Mouse (Mus musculus): ENCODE measurements around the gene Map2k6. TPM values are rescaled to one million over a fixed set of nuclear protein-coding genes. Genes with fewer than 3 reads are reported as not detected.

Gene Map2k6
- polyA plus RNA-seq, 1 experiment from 2014 or later = 37.6 TPM

DNA sequence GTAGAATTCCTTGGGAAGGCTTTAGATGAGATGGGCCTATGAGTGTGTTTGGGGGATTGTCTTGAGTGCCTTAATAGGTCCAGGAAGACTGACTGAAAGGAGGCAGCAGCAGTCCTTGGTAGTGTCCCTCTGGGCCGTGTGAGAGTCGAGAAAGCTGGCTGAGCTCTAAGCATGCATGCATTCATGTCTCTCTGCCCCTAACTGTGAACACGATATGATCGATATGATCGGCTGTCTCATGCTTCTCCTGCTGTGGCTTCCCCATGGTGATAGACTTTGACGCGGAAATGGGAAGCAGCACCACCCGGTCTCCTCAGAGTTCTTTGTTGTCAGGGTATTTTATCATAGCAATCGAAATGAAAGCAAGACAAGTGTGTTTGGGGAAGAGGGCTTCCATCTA is 64.9 kb downstream of the Map2k6 start:
- no peak overlapping the region for H3K9ac ChIP-seq (ENCODE audit: low read depth, low read length)
- WGBS = 59% methylated on average over 9 of the region's 9 CpGs
- H3K4me2 ChIP-seq (replicated peaks; ENCODE audit: low read depth, low read length) = no peak overlapping the region
- no peaks in the 10 kb centered on the region for H3K36me3 ChIP-seq (ENCODE audit: control insufficient read depth, insufficient read depth, low read length)
- no peaks in the 10 kb centered on the region for H3K27me3 ChIP-seq (ENCODE audit: control insufficient read depth, insufficient read depth, low read length)
- H3K27ac ChIP-seq (ENCODE audit: low read depth, low read length) = no peak overlapping the region
- DNase-seq (ENCODE audit: low spot score) = no peak
- ATAC-seq (ENCODE audit: low FRiP score) = no peak
- H3K4me3 ChIP-seq (ENCODE audit: low read depth, low read length) = no peak overlapping the region
- H3K9me3 ChIP-seq (ENCODE audit: control insufficient read depth, low read length) = no peaks in the 10 kb centered on the region
- no peaks in the 10 kb centered on the region for H3K4me1 ChIP-seq (replicated peaks; ENCODE audit: control insufficient read depth, insufficient read depth, low read length)

DNA sequence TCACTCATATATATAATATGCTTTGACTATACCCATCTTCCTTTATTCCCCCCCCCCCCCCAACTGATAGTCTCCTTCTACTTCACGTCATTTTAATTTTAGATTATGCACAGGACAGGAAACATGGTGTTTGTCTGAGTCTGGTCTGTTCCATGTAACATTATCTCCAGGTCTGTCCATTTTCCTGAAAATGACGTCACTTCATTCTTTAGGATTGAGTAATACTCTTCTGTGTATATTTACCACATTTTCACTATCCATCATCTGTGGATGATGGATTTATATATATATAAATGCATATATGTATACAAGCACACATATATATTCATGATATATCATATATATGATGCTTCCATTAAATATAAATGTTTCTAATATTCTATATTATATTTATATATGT is 70.1 kb downstream of the Map2k6 start:
- no peak overlapping the region for H3K4me2 ChIP-seq (replicated peaks; ENCODE audit: low read depth, low read length)

DNA sequence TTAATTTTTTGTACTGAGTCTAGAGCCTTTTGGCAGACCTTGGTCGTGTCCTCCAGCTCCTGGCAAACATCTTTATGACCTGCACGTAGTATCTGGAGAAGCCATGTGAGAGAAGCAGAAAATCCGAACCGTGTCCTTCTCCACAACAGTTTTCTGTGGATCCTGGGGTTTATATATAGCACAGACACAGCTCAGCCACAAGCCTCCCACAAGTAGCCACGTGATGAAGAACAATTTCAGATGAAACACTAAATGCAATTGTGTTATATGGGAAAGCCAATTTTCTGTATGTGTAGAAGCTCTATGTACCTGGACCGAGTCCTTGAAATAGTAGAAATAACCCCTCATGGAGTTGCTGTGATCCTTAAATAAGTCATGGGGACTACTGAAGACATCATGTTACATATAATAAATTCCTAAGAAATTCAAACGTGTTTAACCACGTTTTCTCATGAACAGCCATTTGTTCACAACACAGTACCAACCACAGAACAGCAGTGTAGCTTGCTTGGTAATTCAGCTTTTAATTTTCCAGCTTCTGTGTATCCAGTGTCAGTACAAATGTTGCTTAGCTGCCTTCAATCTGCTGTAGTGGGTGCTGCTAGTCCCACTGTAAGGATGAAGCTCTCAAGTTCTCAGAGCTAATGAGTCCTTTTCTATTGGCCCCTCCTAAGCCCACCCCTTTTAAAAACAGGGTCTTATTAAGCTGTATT is 71.8 kb downstream of the Map2k6 start:
- Histone ChIP-seq H3K27ac (ENCODE audit: low read depth, low read length) (no peak overlapping the region), H3K27me3 (ENCODE audit: control insufficient read depth, insufficient read depth, low read length) (no peaks in the 10 kb centered on the region), H3K9me3 (ENCODE audit: control insufficient read depth, low read length) (no peaks in the 10 kb centered on the region), H3K4me2 (replicated peaks; ENCODE audit: low read depth, low read length) (no peak overlapping the region), H3K36me3 (ENCODE audit: control insufficient read depth, insufficient read depth, low read length) (no peaks in the 10 kb centered on the region), H3K4me1 (replicated peaks; ENCODE audit: control insufficient read depth, insufficient read depth, low read length) (no peaks in the 10 kb centered on the region), H3K9ac (ENCODE audit: low read depth, low read length) (no peak overlapping the region), H3K4me3 (ENCODE audit: low read depth, low read length) (no peak overlapping the region)
- ATAC-seq (ENCODE audit: low FRiP score) (no peak), DNase-seq (ENCODE audit: low spot score) (no peak)
- 90% methylated on average over 8 of the region's 8 CpGs for WGBS

More for the DNA sequence above, 70.1 kb downstream of the Map2k6 start:
- ATAC-seq (ENCODE audit: low FRiP score) = no peak
- Histone ChIP-seq H3K4me3 (ENCODE audit: low read depth, low read length) (no peak overlapping the region), H3K27me3 (ENCODE audit: control insufficient read depth, insufficient read depth, low read length) (no peaks in the 10 kb centered on the region), H3K36me3 (ENCODE audit: control insufficient read depth, insufficient read depth, low read length) (no peaks in the 10 kb centered on the region), H3K9me3 (ENCODE audit: control insufficient read depth, low read length) (no peaks in the 10 kb centered on the region), H3K4me1 (replicated peaks; ENCODE audit: control insufficient read depth, insufficient read depth, low read length) (no peaks in the 10 kb centered on the region), H3K9ac (ENCODE audit: low read depth, low read length) (no peak overlapping the region), H3K27ac (ENCODE audit: low read depth, low read length) (no peak overlapping the region)
- 92% methylated on average over 2 of the region's 2 CpGs for WGBS
- no peak for DNase-seq (ENCODE audit: low spot score)

DNA sequence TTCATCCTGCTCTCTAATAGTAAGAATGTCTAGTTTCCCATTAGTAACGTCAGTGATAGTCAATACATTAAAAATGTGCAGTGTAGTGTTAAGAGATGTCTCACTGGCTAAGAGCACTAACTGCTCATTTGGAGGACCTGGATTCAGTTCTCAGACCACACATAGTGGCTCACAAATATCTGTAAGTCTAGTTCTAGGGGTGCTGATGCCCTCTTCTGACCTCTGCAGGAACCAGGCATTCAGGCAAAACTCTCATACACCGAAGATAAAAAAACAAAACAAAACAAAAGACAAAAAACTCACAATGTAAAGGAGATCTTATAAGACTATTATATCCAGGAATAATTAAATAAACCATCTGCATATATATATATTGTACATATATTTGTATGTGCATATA is 72.4 kb downstream of the Map2k6 start:
- no peak for ATAC-seq (ENCODE audit: low FRiP score)

DNA sequence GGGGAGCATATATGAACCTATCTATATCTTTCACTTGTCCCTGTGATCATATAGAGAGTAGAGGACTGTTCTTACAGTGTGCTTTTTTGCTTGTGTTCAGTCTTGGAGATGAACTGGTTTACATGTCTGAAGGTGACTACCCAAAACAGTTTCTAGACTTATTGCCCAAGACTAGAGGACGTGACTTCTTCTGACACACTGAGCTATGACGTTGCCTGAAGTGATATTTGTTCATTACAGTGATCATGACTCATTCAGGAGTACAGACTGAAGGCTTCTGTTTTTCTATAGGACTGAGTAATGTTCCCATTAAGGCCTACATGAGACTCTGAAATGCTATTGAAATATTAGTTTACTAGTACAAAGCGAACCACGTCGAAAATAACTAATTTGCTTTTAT is 73.2 kb downstream of the Map2k6 start:
- no peak overlapping the region for H3K27ac ChIP-seq (ENCODE audit: low read depth, low read length)
- ATAC-seq (ENCODE audit: low FRiP score) (no peak), DNase-seq (ENCODE audit: low spot score) (no peak)
- 90% methylated on average over 5 of the region's 5 CpGs for WGBS
- H3K4me3 ChIP-seq (ENCODE audit: low read depth, low read length) = no peak overlapping the region
- no peak overlapping the region for H3K9ac ChIP-seq (ENCODE audit: low read depth, low read length)
- H3K27me3 ChIP-seq (ENCODE audit: control insufficient read depth, insufficient read depth, low read length) = peaks cover 6% of the 10 kb centered on the region; the same call in 1 of the 2 replicates
- no peaks in the 10 kb centered on the region for H3K36me3 ChIP-seq (ENCODE audit: control insufficient read depth, insufficient read depth, low read length)
- H3K4me1 ChIP-seq (replicated peaks; ENCODE audit: control insufficient read depth, insufficient read depth, low read length) = no peaks in the 10 kb centered on the region; the same call in 1 of the 2 replicates
- no peaks in the 10 kb centered on the region for H3K9me3 ChIP-seq (ENCODE audit: control insufficient read depth, low read length)
- no peak overlapping the region for H3K4me2 ChIP-seq (replicated peaks; ENCODE audit: low read depth, low read length)

More for the DNA sequence above, 72.4 kb downstream of the Map2k6 start:
- H3K36me3 ChIP-seq (ENCODE audit: control insufficient read depth, insufficient read depth, low read length) = no peaks in the 10 kb centered on the region
- no peak overlapping the region for H3K4me3 ChIP-seq (ENCODE audit: low read depth, low read length)
- H3K4me2 ChIP-seq (replicated peaks; ENCODE audit: low read depth, low read length) = no peak overlapping the region
- WGBS = 87% methylated on average over 2 of the region's 2 CpGs
- no peaks in the 10 kb centered on the region for H3K9me3 ChIP-seq (ENCODE audit: control insufficient read depth, low read length)
- no peaks in the 10 kb centered on the region for H3K4me1 ChIP-seq (replicated peaks; ENCODE audit: control insufficient read depth, insufficient read depth, low read length)
- H3K9ac ChIP-seq (ENCODE audit: low read depth, low read length) = no peak overlapping the region
- no peak for DNase-seq (ENCODE audit: low spot score)
- H3K27me3 ChIP-seq (ENCODE audit: control insufficient read depth, insufficient read depth, low read length) = peaks cover under 1% of the 10 kb centered on the region; the same call in 1 of the 2 replicates
- H3K27ac ChIP-seq (ENCODE audit: low read depth, low read length) = no peak overlapping the region

DNA sequence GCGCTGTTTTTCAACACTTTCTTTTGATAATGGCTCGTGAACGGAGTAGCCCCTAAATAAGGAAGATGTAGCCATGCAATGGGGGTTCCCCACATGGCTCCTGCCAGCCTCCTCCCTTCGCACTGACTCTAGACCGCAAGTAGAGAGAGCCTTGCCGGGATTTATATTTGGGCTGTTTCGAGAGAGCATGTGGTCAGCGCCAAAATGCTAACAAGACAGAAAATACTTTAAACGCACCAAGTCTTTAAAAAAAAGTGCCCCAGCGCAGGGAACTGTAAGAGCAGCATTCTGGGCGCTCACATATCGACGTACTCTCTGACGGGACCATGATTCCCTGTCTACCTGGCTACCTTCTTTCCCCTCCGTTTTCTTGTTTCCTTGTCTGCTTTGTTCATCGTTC is 74.6 kb downstream of the Map2k6 start:
- ATAC-seq (ENCODE audit: low FRiP score) = no peak

DNA sequence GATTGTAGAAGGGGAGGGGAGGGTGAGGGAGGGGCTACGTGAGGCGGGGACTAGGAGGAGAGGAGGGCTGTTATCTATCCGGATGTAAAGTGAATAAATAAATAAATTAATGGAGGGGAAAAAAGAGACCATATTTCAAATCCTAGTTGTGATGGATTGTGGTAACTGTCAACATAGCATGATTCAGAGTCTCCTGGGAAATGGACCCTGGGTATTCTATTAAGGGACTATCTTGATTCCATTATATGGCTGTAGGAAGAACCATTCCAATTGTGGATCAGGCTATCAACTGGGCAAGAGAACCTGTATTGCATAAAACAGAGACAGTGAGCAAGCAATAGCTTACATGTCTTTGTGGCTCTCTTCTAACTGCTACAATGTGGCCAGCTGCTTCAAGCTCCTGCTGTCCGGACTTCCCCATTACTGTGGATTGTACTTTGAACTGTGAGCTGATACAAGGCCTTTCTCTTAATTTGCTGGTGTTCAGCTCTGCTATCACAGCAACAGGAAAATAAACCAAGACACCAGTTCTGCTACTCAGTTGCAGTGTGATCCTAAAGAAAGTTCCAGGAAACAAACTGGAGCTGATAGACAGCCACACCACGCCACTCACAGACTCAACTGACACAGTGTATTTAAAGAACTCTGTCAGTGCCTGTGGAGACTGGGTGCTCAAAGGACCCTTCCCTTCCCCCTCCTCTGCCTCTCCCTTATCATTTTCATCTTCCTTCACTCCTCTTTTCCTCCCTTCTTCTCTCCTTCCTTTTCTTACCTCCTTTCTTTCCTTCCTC is 77.6 kb downstream of the Map2k6 start:
- Histone ChIP-seq H3K27me3 (ENCODE audit: control insufficient read depth, insufficient read depth, low read length) (peaks cover 21% of the 10 kb centered on the region), H3K27ac (ENCODE audit: low read depth, low read length) (no peak overlapping the region), H3K4me2 (replicated peaks; ENCODE audit: low read depth, low read length) (no peak overlapping the region), H3K9ac (ENCODE audit: low read depth, low read length) (no peak overlapping the region), H3K9me3 (ENCODE audit: control insufficient read depth, low read length) (no peaks in the 10 kb centered on the region), H3K4me1 (replicated peaks; ENCODE audit: control insufficient read depth, insufficient read depth, low read length) (peaks cover 8% of the 10 kb centered on the region), H3K36me3 (ENCODE audit: control insufficient read depth, insufficient read depth, low read length) (no peaks in the 10 kb centered on the region), H3K4me3 (ENCODE audit: low read depth, low read length) (no peak overlapping the region)
- no peak for ATAC-seq (ENCODE audit: low FRiP score)
- 56% methylated on average over 5 of the region's 5 CpGs for WGBS
- no peak for DNase-seq (ENCODE audit: low spot score)

More for the DNA sequence above, 74.6 kb downstream of the Map2k6 start:
- H3K4me1 ChIP-seq (replicated peaks; ENCODE audit: control insufficient read depth, insufficient read depth, low read length) = no peaks in the 10 kb centered on the region; the same call in 1 of the 2 replicates
- no peak overlapping the region for H3K4me2 ChIP-seq (replicated peaks; ENCODE audit: low read depth, low read length)
- no peaks in the 10 kb centered on the region for H3K36me3 ChIP-seq (ENCODE audit: control insufficient read depth, insufficient read depth, low read length)
- no peak overlapping the region for H3K4me3 ChIP-seq (ENCODE audit: low read depth, low read length)
- no peak overlapping the region for H3K9ac ChIP-seq (ENCODE audit: low read depth, low read length)
- DNase-seq (ENCODE audit: low spot score) = no peak
- H3K27ac ChIP-seq (ENCODE audit: low read depth, low read length) = no peak overlapping the region
- 93% methylated on average over 16 of the region's 16 CpGs for WGBS
- peaks cover 14% of the 10 kb centered on the region for H3K27me3 ChIP-seq (ENCODE audit: control insufficient read depth, insufficient read depth, low read length)
- H3K9me3 ChIP-seq (ENCODE audit: control insufficient read depth, low read length) = no peaks in the 10 kb centered on the region

DNA sequence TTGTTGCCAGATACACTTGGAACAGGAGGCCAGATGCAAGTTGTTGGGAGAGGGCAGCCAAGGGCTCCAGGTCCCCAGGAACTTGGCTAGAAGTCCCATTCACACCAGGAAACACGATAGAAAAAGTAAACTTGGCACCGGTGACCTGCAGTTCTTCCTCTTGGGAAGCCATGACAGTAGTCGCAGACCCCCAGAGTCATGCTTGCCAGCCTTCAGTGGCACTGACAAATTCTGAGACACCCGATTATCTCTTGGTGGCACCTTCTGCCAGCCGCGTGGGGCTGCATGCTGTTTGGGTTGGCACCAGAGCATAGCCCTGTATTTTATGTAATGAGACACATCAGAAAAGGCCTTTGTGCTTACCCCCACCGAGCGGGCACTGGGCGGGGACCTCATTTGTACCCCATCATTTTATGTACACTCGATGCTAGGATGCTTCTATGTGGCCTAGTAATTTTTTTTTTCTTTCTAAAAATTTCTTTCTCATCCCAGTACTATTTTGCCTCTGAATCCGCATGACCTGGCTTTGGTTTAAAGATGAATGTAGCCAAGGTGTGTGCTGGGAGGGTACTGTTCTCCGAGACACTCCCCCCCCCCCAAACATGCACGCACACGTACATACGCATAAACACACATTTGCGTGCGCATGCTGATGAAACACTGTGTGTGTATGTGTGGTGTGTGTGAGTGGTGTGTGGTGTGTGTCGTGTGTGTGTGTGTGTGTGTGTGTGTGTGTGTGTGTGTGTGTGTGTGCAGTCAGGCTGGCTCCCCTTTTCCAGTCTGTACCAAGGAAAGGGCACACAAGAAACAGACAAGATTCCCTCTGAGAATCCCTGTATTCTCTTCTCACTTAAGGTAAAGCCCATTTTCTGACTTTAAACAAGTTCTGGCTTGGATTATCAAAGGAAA is 79.3 kb downstream of the Map2k6 start:
- H3K4me1 ChIP-seq (replicated peaks; ENCODE audit: control insufficient read depth, insufficient read depth, low read length) = peaks cover 8% of the 10 kb centered on the region
- H3K4me2 ChIP-seq (replicated peaks; ENCODE audit: low read depth, low read length) = no peak overlapping the region
- H3K27me3 ChIP-seq (ENCODE audit: control insufficient read depth, insufficient read depth, low read length) = peaks cover 25% of the 10 kb centered on the region
- WGBS = 42% methylated on average over 17 of the region's 18 CpGs
- no peak overlapping the region for H3K27ac ChIP-seq (ENCODE audit: low read depth, low read length)
- ATAC-seq (ENCODE audit: low FRiP score) (peak; percentile 39; the same call in 1 of the 2 replicates), DNase-seq (ENCODE audit: low spot score) (no peak)
- H3K4me3 ChIP-seq (ENCODE audit: low read depth, low read length) = no peak overlapping the region
- no peaks in the 10 kb centered on the region for H3K9me3 ChIP-seq (ENCODE audit: control insufficient read depth, low read length)
- H3K36me3 ChIP-seq (ENCODE audit: control insufficient read depth, insufficient read depth, low read length) = no peaks in the 10 kb centered on the region
- H3K9ac ChIP-seq (ENCODE audit: low read depth, low read length) = no peak overlapping the region
